Mouse (Mus musculus) erythroblast, embryonic 14.5 days (primary cell): ENCODE data around the gene Slc22a23.

Source experiments
- GATA1 ChIP-seq: IDR thresholded peaks from 2 replicates; pipeline ENCODE4 v1.6.1; 2012; ENCODE audit warnings: low read length, inconsistent platforms, mixed read lengths
- TAL1 ChIP-seq: IDR thresholded peaks from 3 replicates; pipeline ENCODE4 v1.6.1; 2012; ENCODE audit warnings: low read length, inconsistent platforms, mixed read lengths

DNA sequence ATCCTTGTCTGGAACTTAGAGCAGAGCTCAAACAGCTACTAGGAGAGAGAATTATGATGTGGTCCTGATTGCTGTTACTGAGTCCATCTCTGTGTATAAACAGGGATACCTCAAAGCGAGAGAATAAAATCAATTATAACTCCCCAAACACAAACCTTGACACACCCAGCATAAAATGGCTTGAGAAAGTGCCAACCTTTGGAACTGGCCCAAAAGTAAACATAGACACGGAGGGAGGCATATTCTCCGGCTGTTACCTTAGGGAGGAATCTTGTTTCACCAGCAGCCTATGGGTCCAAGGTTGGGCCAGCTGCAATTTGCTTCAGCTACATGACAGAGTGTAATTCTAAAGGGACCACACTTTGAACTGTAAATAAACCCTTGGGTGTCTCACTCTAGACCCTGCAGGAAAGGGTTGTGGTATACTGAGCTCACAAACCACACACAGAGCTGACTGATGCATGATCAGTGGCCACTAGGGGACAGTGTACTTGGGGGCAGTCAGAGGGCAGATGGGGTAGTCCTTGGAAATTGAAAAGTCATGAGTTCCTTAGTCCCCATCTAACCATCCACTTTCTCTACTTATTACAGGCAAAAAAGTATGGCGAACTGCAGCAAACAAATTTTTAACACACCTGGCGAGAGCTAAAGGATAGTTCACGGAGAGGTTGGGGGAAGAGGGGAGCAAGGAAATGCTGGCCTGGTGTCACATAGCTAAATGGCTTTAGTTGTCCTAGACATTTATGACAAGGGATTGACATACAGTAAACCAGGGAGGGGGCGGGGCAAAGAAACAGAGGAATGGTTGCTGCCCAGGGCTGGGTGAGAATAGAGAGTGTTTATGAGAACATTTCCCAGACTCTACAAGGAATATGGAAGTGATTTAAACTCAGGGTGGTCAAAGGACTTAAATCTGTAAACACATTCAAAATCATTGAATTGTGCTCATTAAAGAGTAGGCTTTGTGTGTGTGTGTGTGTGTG lies 45.3 kb downstream of the Slc22a23 start:
- TF ChIP-seq GATA1 (no peak), TAL1 (no peak)
